29 mouse cellular contexts compared by ENCODE assay signal in genomic region chr6:56264509-56264908, GRCm38 (mm10).
"Had no signal": no experiment of that assay in that cellular context is flagged by ENCODE, and none has a peak within 500 bp of the region (broad histone marks: within the 10 kb centered on the region; RNA-seq: fewer than 3 reads in every experiment).

No protein-coding gene starts in this region.

- H3K4me1 ChIP-seq: embryonic facial prominence, embryonic 10.5 days; embryonic facial prominence, embryonic 12.5 days; embryonic facial prominence, embryonic 13.5 days; embryonic facial prominence, embryonic 15.5 days; forebrain, embryonic 10.5 days; forebrain, embryonic 12.5 days; forebrain, embryonic 13.5 days; forebrain, embryonic 15.5 days had no signal

- H3K4me2 ChIP-seq: embryonic facial prominence, embryonic 12.5 days; embryonic facial prominence, embryonic 13.5 days; embryonic facial prominence, embryonic 15.5 days; forebrain, embryonic 12.5 days; forebrain, embryonic 13.5 days; forebrain, embryonic 15.5 days had no signal

- DNase-seq: cerebellum, adult 2 months; cerebellum, adult 8-10 months; cerebellum, adult 9-10 months; cerebellum, adult 9-11 months; cerebellum, postnatal 10 days; cerebellum, postnatal 14 days; cerebellum, postnatal 25 days; cerebellum, postnatal 36 days; embryo, embryonic 11 days; forebrain, postnatal 0 days; gastrocnemius, adult 2 months; gastrocnemius, postnatal 10 days; gastrocnemius, postnatal 14 days; gastrocnemius, postnatal 25 days; gastrocnemius, postnatal 36 days; heart, adult 11 months; heart, adult 18-20 months; heart, adult 2 months had no signal

- H3K36me3 ChIP-seq: embryonic facial prominence, embryonic 10.5 days; embryonic facial prominence, embryonic 12.5 days; embryonic facial prominence, embryonic 13.5 days; embryonic facial prominence, embryonic 15.5 days; forebrain, embryonic 10.5 days; forebrain, embryonic 12.5 days; forebrain, embryonic 15.5 days had no signal

- H3K4me3 ChIP-seq: embryonic facial prominence, embryonic 10.5 days; embryonic facial prominence, embryonic 12.5 days; embryonic facial prominence, embryonic 13.5 days; embryonic facial prominence, embryonic 15.5 days; erythroblast, embryonic 14.5 days; forebrain, embryonic 10.5 days; forebrain, embryonic 12.5 days; forebrain, embryonic 13.5 days; forebrain, embryonic 15.5 days; gastrocnemius, adult 2 months; heart, adult 2 months had no signal

- H3K9ac ChIP-seq: embryonic facial prominence, embryonic 12.5 days; embryonic facial prominence, embryonic 13.5 days; embryonic facial prominence, embryonic 15.5 days; forebrain, embryonic 12.5 days; forebrain, embryonic 13.5 days; forebrain, embryonic 15.5 days; forebrain, postnatal 0 days had no signal

- H3K9me3 ChIP-seq: embryonic facial prominence, embryonic 10.5 days; embryonic facial prominence, embryonic 12.5 days; embryonic facial prominence, embryonic 13.5 days; embryonic facial prominence, embryonic 15.5 days; forebrain, embryonic 10.5 days; forebrain, embryonic 12.5 days; forebrain, embryonic 13.5 days; forebrain, embryonic 15.5 days had no signal

- H3K27ac ChIP-seq: embryonic facial prominence, embryonic 10.5 days; embryonic facial prominence, embryonic 12.5 days; embryonic facial prominence, embryonic 13.5 days; embryonic facial prominence, embryonic 15.5 days; forebrain, embryonic 10.5 days; forebrain, embryonic 12.5 days; forebrain, embryonic 13.5 days; forebrain, embryonic 15.5 days; gastrocnemius, adult 2 months; heart, adult 2 months had no signal

- H3K27me3 ChIP-seq: embryonic facial prominence, embryonic 12.5 days; embryonic facial prominence, embryonic 13.5 days; embryonic facial prominence, embryonic 15.5 days; forebrain, embryonic 12.5 days; forebrain, embryonic 13.5 days; forebrain, embryonic 15.5 days had no signal

- ATAC-seq: forebrain, embryonic 13.5 days; forebrain, embryonic 14.5 days; forebrain, embryonic 15.5 days; forebrain, embryonic 16.5 days; forebrain, postnatal 0 days had no signal
